Comparison of ENCODE assay signal across 22 mouse cellular contexts in the genomic region with DNA sequence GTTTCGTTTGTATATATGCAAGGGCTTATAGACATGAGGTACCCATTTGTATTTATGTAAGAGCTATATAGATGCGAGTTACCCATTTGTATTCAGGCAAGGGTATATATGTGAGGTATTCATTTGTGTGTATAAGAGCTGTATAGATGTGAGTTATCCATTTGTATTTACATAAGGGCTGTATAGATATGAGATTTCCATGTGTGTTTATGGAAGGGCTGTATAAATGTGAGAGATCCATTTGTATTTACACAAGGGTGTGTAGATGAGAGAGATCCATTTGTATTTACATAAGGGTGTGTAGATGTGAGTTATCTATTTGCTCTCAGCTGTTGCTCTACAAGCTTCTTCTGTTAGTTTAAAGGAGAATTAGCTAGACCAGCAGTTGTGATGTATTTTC.
A peak's percentile ranks its signal among the peaks of the same experiment; 100 is the strongest.
DNase-seq lines count a peak whose midpoint lies in the region; ATAC-seq and TF ChIP-seq lines count a peak whose summit lies in the region.
"Had no signal": no experiment of that assay in that cellular context is flagged by ENCODE, and none has a peak within 500 bp of the region (broad histone marks: within the 10 kb centered on the region; RNA-seq: fewer than 3 reads in every experiment).

No protein-coding gene starts in this region.

- ATAC-seq in forebrain, embryonic 12.5 days (ENCODE audit: low FRiP score) = peak; percentile 9; the same call in 1 of the 2 replicates
- ATAC-seq in forebrain, embryonic 16.5 days = no peak
- ATAC-seq in intestine, embryonic 16.5 days = peak; percentile 76
- ATAC-seq: CD4-positive, CD25-positive, alpha-beta regulatory T cell, adult 4 months; forebrain, embryonic 13.5 days had no signal

- intact Hi-C loops in left cerebral cortex, adult 2 months (cut with DNase I) = no loop called here
- intact Hi-C loops in left cerebral cortex, postnatal 36 days (cut with DNase I) = no loop called here

- H3K4me1 ChIP-seq in forebrain, embryonic 12.5 days = peaks cover 54% of the 10 kb centered on the region
- H3K4me1 ChIP-seq in forebrain, embryonic 16.5 days (replicated peaks; ENCODE audit: control insufficient read depth, insufficient read depth, low read length) = peaks cover 48% of the 10 kb centered on the region
- H3K4me1 ChIP-seq in intestine, embryonic 16.5 days (ENCODE audit: control insufficient read depth, insufficient read depth, low read length) = peaks cover 32% of the 10 kb centered on the region

- H3K9ac ChIP-seq in forebrain, embryonic 12.5 days = no peak overlapping the region
- no peak overlapping the region for H3K9ac ChIP-seq in forebrain, embryonic 16.5 days (replicated peaks; ENCODE audit: low read depth, low read length)
- H3K9ac ChIP-seq in intestine, embryonic 16.5 days (ENCODE audit: low read depth, low read length) = no peak overlapping the region
- H3K9ac ChIP-seq: embryonic facial prominence, embryonic 12.5 days; forebrain, embryonic 13.5 days; heart, embryonic 15.5 days; hindbrain, embryonic 15.5 days had no signal

- peaks cover 35% of the 10 kb centered on the region for H3K36me3 ChIP-seq in forebrain, embryonic 12.5 days (replicated peaks)
- H3K36me3 ChIP-seq in forebrain, embryonic 16.5 days (ENCODE audit: control insufficient read depth, insufficient read depth) = 0 out of 2 replicates have a peak, but pooled peaks cover 2% of the 10 kb centered on the region
- 0 out of 2 replicates have a peak, but pooled peaks cover 3% of the 10 kb centered on the region for H3K36me3 ChIP-seq in intestine, embryonic 16.5 days (ENCODE audit: control insufficient read depth, insufficient read depth, low read length)
- H3K36me3 ChIP-seq: G1E had no signal

- no peak for TF ChIP-seq CTCF in left cerebral cortex, adult 2 months (IDR thresholded peaks at IDR 0.05)

- H3K4me2 ChIP-seq in forebrain, embryonic 12.5 days = no peak overlapping the region
- H3K4me2 ChIP-seq in forebrain, embryonic 16.5 days (ENCODE audit: low read length) = no peak overlapping the region
- no peak overlapping the region for H3K4me2 ChIP-seq in intestine, embryonic 16.5 days (ENCODE audit: low read depth, low read length)
- H3K4me2 ChIP-seq: embryonic facial prominence, embryonic 12.5 days; forebrain, embryonic 13.5 days; heart, embryonic 11.5 days; heart, embryonic 15.5 days; hindbrain, embryonic 15.5 days had no signal

- 94% methylated on average over 2 of the region's 2 CpGs for WGBS in forebrain, embryonic 12.5 days
- 97% methylated on average over 2 of the region's 2 CpGs for WGBS in forebrain, embryonic 16.5 days
- WGBS in intestine, embryonic 16.5 days = 57% methylated on average over 2 of the region's 2 CpGs

- H3K27me3 ChIP-seq in forebrain, embryonic 12.5 days = no peaks in the 10 kb centered on the region
- no peaks in the 10 kb centered on the region for H3K27me3 ChIP-seq in forebrain, embryonic 16.5 days (replicated peaks; ENCODE audit: control insufficient read depth, insufficient read depth, low read length)
- H3K27me3 ChIP-seq in intestine, embryonic 16.5 days (replicated peaks; ENCODE audit: control insufficient read depth, insufficient read depth, low read length) = no peaks in the 10 kb centered on the region
- H3K27me3 ChIP-seq: embryonic facial prominence, embryonic 12.5 days; forebrain, embryonic 13.5 days; heart, embryonic 15.5 days; hindbrain, embryonic 15.5 days had no signal

- H3K27ac ChIP-seq in forebrain, embryonic 12.5 days = no peak overlapping the region
- no peak overlapping the region for H3K27ac ChIP-seq in forebrain, embryonic 16.5 days (ENCODE audit: low read length)
- H3K27ac ChIP-seq in left cerebral cortex, adult 2 months = peak overlapping the region; percentile 76
- H3K27ac ChIP-seq in intestine, embryonic 16.5 days (ENCODE audit: low read length) = no peak overlapping the region
- H3K27ac ChIP-seq: forebrain, embryonic 13.5 days; heart, embryonic 15.5 days had no signal

- no peak for DNase-seq in left cerebral cortex, adult 2 months (ENCODE audit: extremely low spot score in 1 of 2, low spot score in 2 of 2)
- DNase-seq in left cerebral cortex, postnatal 36 days (ENCODE audit: low spot score in 2 of 2) = no peak
- no peak for DNase-seq in cerebellum, adult 11 months
- no peak for DNase-seq in Muller cell, postnatal 12 days (ENCODE audit: inconsistent ontology term)
- DNase-seq: adrenal gland, postnatal 10 days; B cell, adult 2 months; cerebellum, adult 11-12 months; cerebellum, adult 9-10 months; cerebellum, postnatal 25 days; gastrocnemius, postnatal 36 days; heart, adult 18-20 months; heart, postnatal 14 days had no signal

- H3K4me3 ChIP-seq in forebrain, embryonic 12.5 days (replicated peaks) = no peak overlapping the region
- no peak overlapping the region for H3K4me3 ChIP-seq in forebrain, embryonic 16.5 days (replicated peaks; ENCODE audit: low read length)
- no peak overlapping the region for H3K4me3 ChIP-seq in left cerebral cortex, adult 2 months
- H3K4me3 ChIP-seq in intestine, embryonic 16.5 days (ENCODE audit: low read length) = no peak overlapping the region
- H3K4me3 ChIP-seq: embryonic facial prominence, embryonic 12.5 days; forebrain, embryonic 13.5 days; heart, embryonic 15.5 days; hindbrain, embryonic 15.5 days had no signal

- H3K9me3 ChIP-seq in forebrain, embryonic 12.5 days = no peaks in the 10 kb centered on the region
- no peaks in the 10 kb centered on the region for H3K9me3 ChIP-seq in forebrain, embryonic 16.5 days (ENCODE audit: control insufficient read depth, low read length)
- no peaks in the 10 kb centered on the region for H3K9me3 ChIP-seq in intestine, embryonic 16.5 days (ENCODE audit: control insufficient read depth, low read length)
- H3K9me3 ChIP-seq: embryonic facial prominence, embryonic 12.5 days; forebrain, embryonic 13.5 days; G1E; heart, embryonic 15.5 days; hindbrain, embryonic 15.5 days had no signal
